Mouse (Mus musculus) cerebellum, adult 9-10 months (tissue): ENCODE results near the gene Aox1.
A peak's percentile ranks its signal among the peaks of the same experiment; 100 is the strongest.
"Not testable (repeated sequence)": the region's sequence is repeated elsewhere in the genome, so short reads cannot be mapped to it uniquely, and the experiment has no call there.

ENCODE experiments used
- DNase-seq: peaks from one replicate; pipeline ENCODE4 v3.0.0; 2022

The Aox1 gene

DNA sequence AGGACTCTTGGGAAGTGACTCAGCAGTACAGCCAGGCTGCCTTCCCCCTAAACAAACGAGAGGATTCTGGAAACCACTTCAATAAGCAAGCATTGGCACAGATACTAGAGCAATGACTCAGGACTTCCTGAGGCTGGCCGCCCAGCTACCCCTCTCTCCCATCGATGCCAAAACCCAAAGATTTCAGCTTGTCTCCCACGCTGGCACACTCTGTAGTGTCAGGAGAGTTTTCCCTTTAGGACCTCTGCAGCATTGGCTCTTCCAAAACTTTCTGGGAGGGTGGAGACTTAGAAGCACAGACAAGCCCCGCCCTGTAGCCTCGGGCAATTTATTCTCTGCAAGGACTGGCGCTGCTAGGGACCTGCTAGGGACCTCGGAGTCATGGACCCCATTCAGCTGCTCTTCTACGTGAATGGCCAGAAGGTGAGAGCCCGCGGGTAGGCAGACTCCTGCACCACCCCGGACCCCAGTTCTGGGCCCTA, at the start of gene Aox1:
TSS of gene Aox1 (plus strand) at position 296 of the 482 bp plus-strand sequence.
- peak; percentile 67 for DNase-seq

DNA sequence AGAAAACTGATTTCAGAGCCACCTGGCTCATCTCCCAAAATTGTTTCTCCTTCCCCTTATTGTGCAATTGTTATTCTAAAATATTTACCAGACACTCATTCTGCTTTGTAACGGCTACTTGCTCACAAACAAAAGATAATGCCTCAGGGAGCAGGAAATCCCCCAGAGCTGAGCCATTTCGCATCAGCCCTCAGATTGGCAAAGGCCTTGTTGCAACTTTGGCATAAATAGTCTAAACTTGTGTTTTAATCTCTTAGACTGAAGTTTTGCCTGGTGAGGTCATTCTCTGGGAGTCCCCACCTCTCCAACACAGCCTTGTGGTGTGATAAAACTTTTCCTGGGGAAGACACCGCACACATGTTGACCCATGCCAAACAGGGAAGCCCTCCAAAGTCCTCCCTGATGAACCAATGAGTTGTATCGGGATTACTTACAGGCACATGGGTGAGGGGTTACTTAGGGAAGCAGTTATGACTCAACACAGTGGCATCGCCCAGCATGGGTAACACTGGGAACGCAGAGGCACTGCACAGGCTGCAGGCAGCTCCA, 40.6 kb upstream of the Aox1 start:
- DNase-seq = no peak

DNA sequence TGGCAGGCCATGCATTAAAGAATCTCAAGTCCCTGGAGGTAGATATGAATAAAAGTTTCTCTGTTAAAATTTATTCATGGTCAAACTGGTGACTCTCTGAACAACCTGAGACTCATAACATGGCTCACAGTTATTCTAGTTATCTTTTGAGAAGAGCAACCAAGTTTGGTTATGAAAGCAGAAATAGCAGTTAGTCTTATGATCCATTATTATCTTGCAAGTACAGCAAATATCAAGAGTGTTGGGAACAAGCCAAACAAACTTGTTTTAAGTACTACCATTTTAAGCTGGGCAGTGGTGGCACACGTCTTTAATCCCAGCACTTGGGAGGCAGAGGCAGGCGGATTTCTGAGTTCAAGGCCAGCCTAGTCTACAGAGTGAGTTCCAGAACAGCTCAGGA, 38.5 kb upstream of the Aox1 start:
- DNase-seq = no peak

- DNase-seq = peak; percentile 89
These were observed 34.1 kb upstream of the Aox1 start, which contains the start of gene Sgo2a for GRCm38 (mm10) chr1:57995432-57996132. Gene Sgo2a (plus strand): TSS chr1:57995971.

GRCm38 (mm10) chr1:57996133-57996615, 33.6 kb upstream of the Aox1 start:
- no peak for DNase-seq

GRCm38 (mm10) chr1:57998146-57998545, 31.6 kb upstream of the Aox1 start:
- no peak for DNase-seq

DNA sequence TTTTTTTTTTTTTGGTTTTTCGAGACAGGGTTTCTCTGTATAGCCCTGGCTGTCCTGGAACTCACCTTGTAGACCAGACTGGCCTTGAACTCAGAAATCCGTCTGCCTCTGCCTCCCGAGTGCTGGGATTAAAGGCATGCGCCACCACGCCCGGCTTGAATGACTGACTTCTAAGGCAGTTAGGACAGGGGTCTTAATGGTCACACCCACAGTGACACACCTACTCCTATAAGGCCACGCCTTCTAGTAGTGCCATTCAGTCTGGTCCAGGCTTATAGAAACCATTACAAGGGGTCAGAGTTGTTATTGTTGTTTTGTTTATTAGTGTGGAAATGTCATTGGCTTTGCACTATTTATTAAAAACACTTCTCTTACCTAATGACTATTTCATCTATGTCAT, 23.3 kb upstream of the Aox1 start:
- DNase-seq = not testable (repeated sequence)

GRCm38 (mm10) chr1:58018856-58019255, 10.9 kb upstream of the Aox1 start, which contains the start of gene Kctd18:
Gene Kctd18 (minus strand): TSS chr1:58018956.
- DNase-seq = no peak

DNA sequence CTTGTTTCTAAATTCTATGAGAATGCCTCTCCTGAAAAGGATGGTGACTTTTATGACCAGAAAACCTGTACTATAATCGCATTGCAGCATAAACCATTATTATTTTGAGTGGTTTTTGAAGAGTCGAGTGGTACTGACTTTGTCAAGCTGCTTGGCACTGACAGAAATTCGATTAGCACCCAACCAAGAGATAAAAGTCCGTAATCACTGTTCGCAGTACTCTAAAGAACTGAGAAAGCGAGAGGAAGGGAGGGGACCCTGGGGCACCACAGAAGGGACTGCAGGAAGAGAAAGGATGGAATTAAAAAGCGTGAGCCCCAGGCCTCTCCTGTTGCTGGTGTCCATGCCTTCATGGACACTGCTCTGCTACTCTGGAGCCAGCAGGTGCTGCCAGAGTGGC, 2.0 kb upstream of the Aox1 start:
- no peak for DNase-seq

DNA sequence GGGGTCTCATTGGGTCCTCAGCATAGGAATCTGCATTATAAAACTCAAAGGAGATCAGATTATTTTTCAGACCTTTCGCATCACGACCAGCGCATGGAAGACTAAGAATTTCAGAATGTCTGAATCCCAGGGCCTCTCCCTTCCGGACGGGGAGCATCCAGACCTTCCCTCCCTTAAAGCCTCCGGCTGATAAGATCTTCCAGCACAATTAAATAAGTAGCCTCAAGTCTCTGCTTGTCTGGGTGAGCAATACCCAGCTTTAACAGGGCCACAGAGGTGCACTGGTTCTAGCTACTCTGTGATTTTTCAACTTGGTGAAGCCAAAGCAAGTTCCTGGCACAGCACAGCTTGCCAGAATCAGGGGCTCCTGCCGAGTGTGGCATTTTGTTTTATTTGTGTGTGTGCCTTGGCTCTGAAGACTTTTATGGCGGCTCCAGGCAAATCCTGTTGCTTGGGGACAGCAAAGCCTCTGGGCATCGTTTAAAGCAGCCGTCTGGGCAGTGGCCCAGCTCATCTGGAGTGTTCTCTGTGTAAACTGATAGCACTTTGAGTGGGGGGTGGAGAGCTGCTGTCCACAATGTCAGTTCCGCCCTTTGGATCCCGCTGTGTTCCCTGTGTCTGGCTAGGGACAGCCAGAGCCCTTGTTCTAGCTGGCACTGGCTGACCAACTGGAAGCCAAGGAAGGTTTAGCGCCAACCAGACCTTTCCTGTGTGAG, 583 bp downstream of the Aox1 start:
- DNase-seq = peak; percentile 76

- peak; percentile 52 for DNase-seq
These were observed 1.5 kb downstream of the Aox1 start for GRCm38 (mm10) chr1:58031160-58031769.

DNA sequence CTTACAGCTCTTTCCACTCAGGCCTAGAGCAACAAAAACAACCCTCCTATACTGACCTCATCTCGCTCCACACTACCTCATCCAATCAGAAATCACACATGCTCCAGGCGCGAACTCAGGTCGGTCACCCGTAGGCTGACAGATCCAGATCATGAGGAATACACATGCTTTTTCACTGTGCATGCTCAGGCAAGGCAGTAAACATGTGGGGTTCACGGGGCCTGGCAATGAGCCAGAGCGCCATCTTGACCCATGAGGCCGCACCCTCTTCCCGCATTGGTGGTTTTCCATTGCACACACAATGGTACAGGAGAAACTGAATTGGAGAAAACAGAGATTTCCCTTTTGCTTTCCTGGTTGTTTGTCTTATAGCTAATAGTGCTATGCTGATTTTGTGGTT, 7.6 kb downstream of the Aox1 start:
- DNase-seq = not testable (repeated sequence)

DNA sequence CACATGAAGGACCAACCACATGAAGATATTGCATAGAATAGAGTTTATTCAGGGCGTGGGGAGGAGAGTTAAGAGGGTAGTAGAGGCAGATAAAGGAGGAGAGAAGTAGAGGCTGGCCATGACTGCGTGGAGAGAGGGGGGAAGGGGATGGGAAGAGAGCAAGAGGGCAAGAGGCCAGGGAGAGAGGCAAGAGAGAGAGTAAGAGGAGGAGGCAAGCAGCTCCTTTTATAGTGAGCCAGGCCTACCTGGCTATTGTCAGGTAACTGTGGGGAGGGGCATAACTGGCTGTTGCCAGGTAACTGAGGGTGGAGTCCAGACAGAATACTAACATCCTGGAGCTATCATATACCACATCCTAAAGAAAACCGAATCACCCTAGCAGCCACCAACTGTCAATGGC, 15.3 kb downstream of the Aox1 start:
- DNase-seq = no peak

DNA sequence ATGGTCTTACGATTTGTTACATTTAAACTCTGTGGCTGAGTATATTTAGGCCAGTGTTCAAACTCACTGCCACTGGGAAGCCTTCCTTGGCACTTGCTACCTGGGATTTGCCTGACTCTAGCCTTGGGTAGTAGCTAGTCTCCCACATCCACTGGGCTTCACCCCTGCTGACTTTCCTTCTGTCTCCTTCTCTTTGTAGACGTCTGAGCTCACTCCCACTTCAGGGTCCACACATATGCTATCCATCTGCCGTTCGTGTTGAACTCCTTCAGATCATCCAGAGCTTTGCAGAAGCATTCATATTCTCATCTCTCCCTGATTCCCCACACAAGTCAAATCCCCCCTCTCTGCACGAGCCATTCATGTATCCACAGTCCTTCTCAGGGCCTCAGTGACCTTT, 15.8 kb downstream of the Aox1 start:
- DNase-seq = peak; percentile 94

DNA sequence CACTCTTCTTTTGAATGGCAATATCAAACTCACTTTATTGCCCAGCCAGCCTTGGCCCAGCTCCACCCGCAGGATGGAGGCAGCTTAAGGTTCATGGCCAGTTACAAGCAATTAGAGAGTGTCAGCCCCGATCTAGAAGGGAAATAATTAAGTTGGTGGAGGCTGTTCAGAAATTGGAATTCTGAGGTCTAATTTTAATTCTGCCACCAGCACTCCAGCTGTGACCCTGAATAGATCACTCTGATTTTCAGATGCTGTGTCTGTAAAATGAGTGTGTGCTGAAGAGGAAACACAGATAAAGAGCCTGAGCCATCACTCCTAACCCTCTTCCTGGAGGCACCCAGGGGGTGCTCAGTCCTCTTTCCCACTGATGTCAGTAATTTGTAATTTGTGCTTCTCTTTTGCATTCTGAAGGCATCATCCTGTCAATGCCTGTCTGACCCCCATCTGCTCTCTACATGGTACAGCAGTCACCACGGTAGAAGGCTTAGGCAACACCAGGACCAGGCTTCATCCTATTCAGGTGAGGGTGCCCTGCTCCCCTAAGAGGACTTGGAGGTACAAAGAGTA, 17.1 kb downstream of the Aox1 start:
- no peak for DNase-seq

- DNase-seq = no peak
These were observed 19.4 kb downstream of the Aox1 start for GRCm38 (mm10) chr1:58049126-58049525.

DNA sequence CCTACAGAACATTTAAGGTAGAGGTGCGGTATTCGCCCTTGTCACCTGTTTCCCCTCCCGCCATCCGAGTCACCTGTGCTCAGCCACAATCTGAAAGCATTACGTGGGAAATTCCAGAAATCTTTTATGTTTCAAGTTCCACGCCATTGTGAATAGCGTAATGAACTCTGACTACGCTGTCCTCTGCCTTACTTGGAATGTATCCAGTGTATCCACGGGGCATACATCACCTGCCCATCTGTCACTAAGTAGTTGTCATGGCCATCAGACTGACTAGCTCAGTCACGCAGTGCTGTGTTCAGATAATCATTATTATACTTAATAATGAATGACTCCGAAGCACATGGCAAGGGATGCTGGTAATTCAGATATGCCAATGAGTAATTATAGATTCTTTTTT, 25.9 kb downstream of the Aox1 start:
- peak; percentile 42 for DNase-seq

GRCm38 (mm10) chr1:58056074-58056807, 26.5 kb downstream of the Aox1 start:
- no peak for DNase-seq

GRCm38 (mm10) chr1:58056939-58057338, 27.2 kb downstream of the Aox1 start:
- DNase-seq = no peak

- no peak for DNase-seq
These were observed 29.1 kb downstream of the Aox1 start for GRCm38 (mm10) chr1:58058846-58059245.

DNA sequence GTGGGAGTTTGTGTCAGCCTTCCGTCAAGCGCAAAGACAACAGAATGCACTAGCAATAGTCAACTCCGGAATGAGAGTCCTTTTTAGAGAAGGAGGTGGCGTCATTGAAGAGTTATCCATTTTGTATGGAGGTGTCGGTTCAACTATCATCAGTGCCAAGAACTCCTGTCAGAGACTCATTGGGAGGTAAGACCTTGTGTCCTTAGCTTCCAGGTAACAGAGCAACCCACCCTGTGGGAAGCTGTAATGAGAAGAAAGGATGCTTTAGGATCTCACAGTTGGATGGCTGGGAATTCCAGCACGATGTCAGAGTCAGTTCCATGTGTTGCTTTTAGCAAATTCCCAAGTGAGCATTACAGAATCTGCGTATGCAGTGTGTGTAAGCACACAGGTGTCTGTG, 32.4 kb downstream of the Aox1 start:
- DNase-seq = no peak

- DNase-seq = no peak
These were observed 35.4 kb downstream of the Aox1 start for GRCm38 (mm10) chr1:58065151-58065550.
